Comparison of ENCODE assay signal across 8 mouse cellular contexts in the genomic region with DNA sequence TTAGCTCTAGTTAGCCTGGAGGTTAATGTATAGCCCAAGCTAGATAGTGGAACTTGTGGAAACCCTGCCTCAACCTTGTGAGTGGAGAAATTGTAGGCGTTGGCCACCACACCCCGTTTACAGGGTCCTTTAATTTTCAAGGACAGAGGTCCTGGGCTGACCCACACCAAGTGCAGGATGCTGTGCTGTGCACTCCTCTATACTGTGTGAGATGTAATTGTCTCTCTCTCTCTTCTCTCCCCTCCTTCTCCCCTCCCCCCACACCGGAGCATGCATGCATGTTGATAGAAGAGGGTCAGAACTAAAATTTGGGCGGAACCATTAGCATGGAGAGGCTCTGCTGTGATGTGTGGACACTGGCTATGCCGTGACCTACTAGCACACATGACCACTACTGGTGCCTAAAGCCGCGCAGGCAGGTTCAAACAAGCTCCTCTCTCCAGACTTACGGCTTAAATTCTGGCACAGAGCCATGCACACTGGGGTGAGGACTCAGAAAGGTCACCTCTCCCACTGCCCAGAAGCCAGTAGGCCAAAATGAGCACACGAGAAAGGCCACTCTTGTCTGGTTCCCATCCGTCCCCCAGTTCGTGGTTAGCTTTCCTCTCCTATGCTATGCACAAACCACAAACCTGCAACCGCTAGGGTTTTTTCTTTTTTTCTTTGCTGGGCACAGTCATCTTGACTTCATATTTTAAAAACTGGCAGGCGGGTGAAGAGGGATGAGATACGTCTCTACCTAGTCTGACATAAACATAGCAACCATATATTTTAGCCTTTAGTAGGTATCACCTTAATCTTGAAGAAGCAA. TPM values are rescaled to one million over a fixed set of nuclear protein-coding genes. Genes with fewer than 3 reads are reported as not detected.
DNase-seq lines count a peak whose midpoint lies in the region; ATAC-seq lines count a peak whose summit lies in the region.

No protein-coding gene starts in this region.

- peak; percentile 30 to 31 for DNase-seq in cerebellum, postnatal 10 days
- no peak for DNase-seq in cerebellum, postnatal 25 days
- DNase-seq in intestine, embryonic 14.5 days (ENCODE audit: low spot score) = no peak
- no peak for DNase-seq in left cerebral cortex, adult 8-10 months (ENCODE audit: low spot score in 2 of 2)
- no peak for DNase-seq in left cerebral cortex, adult 18-20 months (ENCODE audit: low spot score in 2 of 2)

- H3K27me3 ChIP-seq in intestine, embryonic 14.5 days (replicated peaks; ENCODE audit: control insufficient read depth, insufficient read depth, low read length) = 0 out of 2 replicates have a peak, but pooled peaks cover 3% of the 10 kb centered on the region
- peaks cover 90% of the 10 kb centered on the region for H3K27me3 ChIP-seq in megakaryocyte, embryonic 14.5 days (replicated peaks)

- 0 out of 2 replicates have a peak overlapping the region, but pooled peaks have one; percentile 4 for H3K4me3 ChIP-seq in brown adipose tissue, adult 24 weeks (ENCODE audit: insufficient read depth, low read depth, low read length)
- peak overlapping the region; percentile 60 for H3K4me3 ChIP-seq in intestine, embryonic 14.5 days (ENCODE audit: low read depth, low read length)
- peak overlapping the region; percentile 90 for H3K4me3 ChIP-seq in megakaryocyte, embryonic 14.5 days (replicated peaks)

- peak overlapping the region; percentile 51; the same call in 1 of the 2 replicates for H3K9ac ChIP-seq in intestine, embryonic 14.5 days (ENCODE audit: low read length)

- 0 out of 2 replicates have a peak, but pooled peaks have one; percentile 28 for ATAC-seq in intestine, embryonic 14.5 days (replicated peaks; ENCODE audit: low FRiP score, low TSS enrichment, low read depth)
- no peak for ATAC-seq in inflammation-experienced regulatory T-cells, adult 6 months

- peaks cover 3% of the 10 kb centered on the region for H3K4me1 ChIP-seq in brown adipose tissue, adult 24 weeks (ENCODE audit: control insufficient read depth, insufficient read depth, insufficient read length, low read length)
- peaks cover 9% of the 10 kb centered on the region for H3K4me1 ChIP-seq in intestine, embryonic 14.5 days (replicated peaks; ENCODE audit: control insufficient read depth, insufficient read depth, low read length)
- peaks cover 52% of the 10 kb centered on the region for H3K4me1 ChIP-seq in megakaryocyte, embryonic 14.5 days

- WGBS in intestine, embryonic 14.5 days = 45% methylated on average over 14 of the region's 14 CpGs

- no peaks in the 10 kb centered on the region; the same call in 1 of the 2 replicates for H3K9me3 ChIP-seq in intestine, embryonic 14.5 days (ENCODE audit: control insufficient read depth, low read length)
- peaks cover 15% of the 10 kb centered on the region for H3K9me3 ChIP-seq in megakaryocyte, embryonic 14.5 days

- H3K4me2 ChIP-seq in intestine, embryonic 14.5 days (ENCODE audit: low read length) = peak overlapping the region; percentile 99

- no peak overlapping the region for H3K27ac ChIP-seq in brown adipose tissue, adult 24 weeks (replicated peaks; ENCODE audit: low read depth, low read length)
- no peak overlapping the region for H3K27ac ChIP-seq in intestine, embryonic 14.5 days (ENCODE audit: low read depth)

- H3K36me3 ChIP-seq in intestine, embryonic 14.5 days (ENCODE audit: control insufficient read depth, insufficient read depth, low read length) = no peaks in the 10 kb centered on the region
- H3K36me3 ChIP-seq in megakaryocyte, embryonic 14.5 days (replicated peaks; ENCODE audit: low read length) = no peaks in the 10 kb centered on the region

RNA-seq across cellular contexts. Expression of a gene that starts 0.6 kb away (rescaled TPM):
- polyA plus RNA-seq in brown adipose tissue, adult 24 weeks (2012; ENCODE audit: insufficient read depth, insufficient read length, missing spikeins) = 1.3 and 1.4 TPM in 2 replicates
- polyA plus RNA-seq in intestine, embryonic 14.5 days (2014; fragmentation: Nextera tagmentation; extraction: Ambion mirVana) = 10.7 and 12.5 TPM in 2 replicates
- 2.0 TPM in 1 of 2 replicates, not detected in the other for polyA plus RNA-seq in megakaryocyte, embryonic 14.5 days (2012; ENCODE audit: insufficient read depth, low replicate concordance)
- 1 to 10 TPM in 3 of 4 experiments, under 1 TPM in 1; 0.89 to 5.4 (median 3.9) TPM for total RNA-seq in left cerebral cortex, adult 8-10 months (2022)
- 1 to 10 TPM in 1 of 3 experiments, not detected in 2; 1.4 TPM for polyA plus RNA-seq in inflammation-experienced regulatory T-cells, adult 6 months (2017; shearing (Covaris generic))
- 1 to 10 TPM; 3.0 TPM for total RNA-seq in left cerebral cortex, adult 18-20 months (2021)

RNA-seq across cellular contexts. Expression of a gene that starts 34.3 kb away (rescaled TPM):
- 0.28 and 0.79 TPM in 2 replicates for polyA plus RNA-seq in brown adipose tissue, adult 24 weeks (2012; ENCODE audit: insufficient read depth, insufficient read length, missing spikeins)
- polyA plus RNA-seq in intestine, embryonic 14.5 days (2014; fragmentation: Nextera tagmentation; extraction: Ambion mirVana) = 20.8 and 23.9 TPM in 2 replicates
- polyA plus RNA-seq in megakaryocyte, embryonic 14.5 days (2012; ENCODE audit: insufficient read depth, low replicate concordance) = 1.3 TPM in 1 of 2 replicates, not detected in the other
- total RNA-seq in left cerebral cortex, adult 8-10 months (2022) = 1 to 10 TPM in 1 of 4 experiments, under 1 TPM in 3; 0.37 to 1.3 (median 0.55) TPM
- polyA plus RNA-seq in inflammation-experienced regulatory T-cells, adult 6 months (2017; shearing (Covaris generic)) = 1 to 10 TPM; 1.1 to 7.4 (median 4.2) TPM
- total RNA-seq in left cerebral cortex, adult 18-20 months (2021) = under 1 TPM; 0.23 to 0.56 TPM

RNA-seq across cellular contexts. Expression of a gene that starts 34.3 kb away (rescaled TPM):
- polyA plus RNA-seq in brown adipose tissue, adult 24 weeks (2012; ENCODE audit: insufficient read depth, insufficient read length, missing spikeins) = 18.4 and 34.6 TPM in 2 replicates
- 12.4 and 16.7 TPM in 2 replicates for polyA plus RNA-seq in intestine, embryonic 14.5 days (2014; fragmentation: Nextera tagmentation; extraction: Ambion mirVana)
- polyA plus RNA-seq in megakaryocyte, embryonic 14.5 days (2012; ENCODE audit: insufficient read depth, low replicate concordance) = 1.3 TPM in 1 of 2 replicates, not detected in the other
- total RNA-seq in left cerebral cortex, adult 8-10 months (2022) = 10 to 100 TPM; 28.7 to 35.8 (median 31.9) TPM
- polyA plus RNA-seq in inflammation-experienced regulatory T-cells, adult 6 months (2017; shearing (Covaris generic)) = 10 to 100 TPM in 2 of 3 experiments, 1 to 10 TPM in 1; 5.3 to 14.7 (median 11.0) TPM
- total RNA-seq in left cerebral cortex, adult 18-20 months (2021) = 10 to 100 TPM; 27.1 to 27.8 TPM

Comparison
In these comparisons a context has a peak if more than half of its experiments do, and no peak if none do; other contexts are left out.
1. DNase-seq: peak in cerebellum, postnatal 10 days (2 of 2); none in cerebellum, postnatal 25 days (0 of 2), intestine, embryonic 14.5 days (single experiment), left cerebral cortex, adult 8-10 months (0 of 2) and left cerebral cortex, adult 18-20 months (0 of 2).
2. H3K4me3 ChIP-seq: peak in every context shown above with its lines; median percentile 90 in megakaryocyte, embryonic 14.5 days; 60 in intestine, embryonic 14.5 days; 4 in brown adipose tissue, adult 24 weeks.